Mouse (Mus musculus): ENCODE measurements around the gene Cdc37.

GRCm38 (mm10) chr9:21126259-21126627 is 23.5 kb downstream of the Cdc37 start:
- TF ChIP-seq CTCF (IDR thresholded peaks at IDR 0.05; ENCODE audit: low read depth) (no peak), EP300 (IDR thresholded peaks at IDR 0.05; ENCODE audit: low read depth) (no peak)
